8 mouse cellular contexts compared by ENCODE assay signal in genomic region chr17:56039345-56039744, GRCm38 (mm10). TPM values are rescaled to one million over a fixed set of nuclear protein-coding genes. Genes with fewer than 3 reads are reported as not detected.
DNase-seq lines count a peak whose midpoint lies in the region; ATAC-seq and TF ChIP-seq lines count a peak whose summit lies in the region.

No protein-coding gene starts in this region.

- H3K9me3 ChIP-seq in lung, embryonic 14.5 days (ENCODE audit: low read depth, low read length): no peaks in the 10 kb centered on the region
- H3K9me3 ChIP-seq in lung, postnatal 0 days (ENCODE audit: low read length): no peaks in the 10 kb centered on the region
- H3K9me3 ChIP-seq in forebrain, embryonic 14.5 days (replicated peaks; ENCODE audit: control insufficient read depth, low read length): no peaks in the 10 kb centered on the region
- H3K9me3 ChIP-seq in limb, embryonic 10.5 days (replicated peaks): no peaks in the 10 kb centered on the region
- no peaks in the 10 kb centered on the region for H3K9me3 ChIP-seq in midbrain, postnatal 0 days (ENCODE audit: low read length)

- H3K9ac ChIP-seq in lung, embryonic 14.5 days: peak overlapping the region; percentile 78; the same call in 1 of the 2 replicates
- H3K9ac ChIP-seq in lung, postnatal 0 days (replicated peaks; ENCODE audit: low read depth): no peak overlapping the region
- no peak overlapping the region for H3K9ac ChIP-seq in forebrain, embryonic 14.5 days (ENCODE audit: low read length)
- no peak overlapping the region for H3K9ac ChIP-seq in midbrain, postnatal 0 days (replicated peaks; ENCODE audit: low read length, poor library complexity, severe bottlenecking)

- H3K27ac ChIP-seq in lung, embryonic 14.5 days (ENCODE audit: low read depth): no peak overlapping the region
- H3K27ac ChIP-seq in lung, postnatal 0 days (ENCODE audit: low read length): no peak overlapping the region
- no peak overlapping the region for H3K27ac ChIP-seq in forebrain, embryonic 14.5 days (ENCODE audit: low read depth, low read length)
- peak overlapping the region; percentile 95; the same call in 1 of the 2 replicates for H3K27ac ChIP-seq in limb, embryonic 10.5 days
- no peak overlapping the region for H3K27ac ChIP-seq in midbrain, postnatal 0 days (ENCODE audit: low read depth, low read length)

- ATAC-seq in lung, embryonic 14.5 days (ENCODE audit: insufficient read depth): no peak
- no peak for ATAC-seq in lung, postnatal 0 days
- ATAC-seq in forebrain, embryonic 14.5 days: no peak
- no peak for ATAC-seq in midbrain, postnatal 0 days (ENCODE audit: low FRiP score)

- no peak for DNase-seq in lung, embryonic 14.5 days
- DNase-seq in lung, postnatal 0 days (ENCODE audit: low spot score): no peak
- DNase-seq in forebrain, embryonic 14.5 days (ENCODE audit: low spot score): no peak
- no peak for DNase-seq in limb, embryonic 10.5 days (ENCODE audit: low spot score)
- DNase-seq in midbrain, postnatal 0 days (ENCODE audit: low spot score): no peak
- no peak for DNase-seq in cerebellum, adult 9-10 months
- DNase-seq in left cerebral cortex, postnatal 4 days: no peak
- no peak for DNase-seq in adipocyte (ENCODE audit: low spot score)

- intact Hi-C loops in left cerebral cortex, postnatal 4 days (cut with DNase I): no loop called here

- peak overlapping the region; percentile 69 for H3K4me2 ChIP-seq in lung, embryonic 14.5 days
- H3K4me2 ChIP-seq in lung, postnatal 0 days (replicated peaks; ENCODE audit: low read depth, low read length): no peak overlapping the region
- peak overlapping the region; percentile 54; the same call in 1 of the 2 replicates for H3K4me2 ChIP-seq in forebrain, embryonic 14.5 days (ENCODE audit: low read length)
- peak overlapping the region; percentile 39; the same call in 1 of the 2 replicates for H3K4me2 ChIP-seq in midbrain, postnatal 0 days (ENCODE audit: low read depth, low read length, poor library complexity, severe bottlenecking)

- peaks cover 18% of the 10 kb centered on the region for H3K4me1 ChIP-seq in lung, embryonic 14.5 days (ENCODE audit: insufficient read depth)
- H3K4me1 ChIP-seq in lung, postnatal 0 days (ENCODE audit: insufficient read depth, low read depth, low read length): peaks cover 19% of the 10 kb centered on the region; the same call in 1 of the 2 replicates
- H3K4me1 ChIP-seq in forebrain, embryonic 14.5 days (ENCODE audit: control insufficient read depth, insufficient read depth, low read length): peaks cover 13% of the 10 kb centered on the region
- peaks cover 31% of the 10 kb centered on the region for H3K4me1 ChIP-seq in limb, embryonic 10.5 days
- peaks cover 4% of the 10 kb centered on the region for H3K4me1 ChIP-seq in midbrain, postnatal 0 days (ENCODE audit: insufficient read depth, low read length)

- H3K4me3 ChIP-seq in lung, embryonic 14.5 days (ENCODE audit: low read depth, low read length): peak overlapping the region; percentile 74
- H3K4me3 ChIP-seq in lung, postnatal 0 days (ENCODE audit: low read depth, low read length): no peak overlapping the region
- peak overlapping the region; percentile 75; the same call in 1 of the 2 replicates for H3K4me3 ChIP-seq in forebrain, embryonic 14.5 days (ENCODE audit: low read depth, low read length)
- peak overlapping the region; percentile 81; the same call in 1 of the 2 replicates for H3K4me3 ChIP-seq in limb, embryonic 10.5 days
- H3K4me3 ChIP-seq in midbrain, postnatal 0 days (ENCODE audit: low read depth, low read length): no peak overlapping the region

- TF ChIP-seq CTCF in lung, embryonic 14.5 days (IDR thresholded peaks at IDR 0.05; ENCODE audit: low read depth): no peak
- TF ChIP-seq CTCF in lung, postnatal 0 days (IDR thresholded peaks at IDR 0.05): no peak
- no peak for TF ChIP-seq CTCF in midbrain, postnatal 0 days (IDR thresholded peaks at IDR 0.05)

- WGBS in lung, embryonic 14.5 days: 71% methylated on average over 4 of the region's 4 CpGs
- 70% methylated on average over 4 of the region's 4 CpGs for WGBS in lung, postnatal 0 days
- 79% methylated on average over 4 of the region's 4 CpGs for WGBS in forebrain, embryonic 14.5 days
- whole genome bisulfite sequencing in limb, embryonic 10.5 days: 80% methylated on average over 4 of the region's 4 CpGs
- WGBS in midbrain, postnatal 0 days: 79% methylated on average over 4 of the region's 4 CpGs

- TF ChIP-seq EP300 in lung, postnatal 0 days (IDR thresholded peaks at IDR 0.05): no peak

- no peaks in the 10 kb centered on the region for H3K27me3 ChIP-seq in lung, embryonic 14.5 days (ENCODE audit: insufficient read depth, low read length)
- no peaks in the 10 kb centered on the region for H3K27me3 ChIP-seq in lung, postnatal 0 days (replicated peaks; ENCODE audit: insufficient read depth, low read length)
- H3K27me3 ChIP-seq in forebrain, embryonic 14.5 days (replicated peaks; ENCODE audit: control insufficient read depth, insufficient read depth, low read length): no peaks in the 10 kb centered on the region
- no peaks in the 10 kb centered on the region for H3K27me3 ChIP-seq in limb, embryonic 10.5 days (ENCODE audit: low read depth, poor library complexity, severe bottlenecking)
- H3K27me3 ChIP-seq in midbrain, postnatal 0 days (ENCODE audit: insufficient read depth, low read length): no peaks in the 10 kb centered on the region

- peaks cover 19% of the 10 kb centered on the region for H3K36me3 ChIP-seq in lung, embryonic 14.5 days (ENCODE audit: insufficient read depth)
- no peaks in the 10 kb centered on the region for H3K36me3 ChIP-seq in lung, postnatal 0 days (ENCODE audit: insufficient read depth, low read length)
- H3K36me3 ChIP-seq in forebrain, embryonic 14.5 days (ENCODE audit: control insufficient read depth, insufficient read depth, low read length): peaks cover 11% of the 10 kb centered on the region
- peaks cover 30% of the 10 kb centered on the region for H3K36me3 ChIP-seq in limb, embryonic 10.5 days
- H3K36me3 ChIP-seq in midbrain, postnatal 0 days (ENCODE audit: insufficient read depth, low read length): peaks cover 2% of the 10 kb centered on the region; the same call in 1 of the 2 replicates

RNA-seq across cellular contexts. Expression of gene Chaf1a, which starts 0.9 kb away (rescaled TPM):
- polyA plus RNA-seq in lung, embryonic 14.5 days (2014; fragmentation: Nextera tagmentation; extraction: Ambion mirVana): 28.0 and 30.4 TPM in 2 replicates
- 3.0 and 3.2 TPM in 2 replicates for polyA plus RNA-seq in lung, postnatal 0 days (2015; fragmentation: Nextera tagmentation; extraction: Ambion mirVana)
- 6.8 and 6.9 TPM in 2 replicates for polyA plus RNA-seq in forebrain, embryonic 14.5 days (2014; fragmentation: Nextera tagmentation; extraction: Ambion mirVana)
- polyA plus RNA-seq in limb, embryonic 10.5 days (2016; fragmentation: Nextera tagmentation; extraction: Ambion mirVana): 54.7 and 60.2 TPM in 2 replicates
- total RNA-seq in midbrain, postnatal 0 days (2014; rRNA removed): 2.7 and 3.1 TPM in 2 replicates
- polyA plus RNA-seq in midbrain, postnatal 0 days (2015; fragmentation: Nextera tagmentation; extraction: Ambion mirVana): 2.4 and 2.8 TPM in 2 replicates
- 1 to 10 TPM; 6.8 to 8.8 TPM for total RNA-seq in left cerebral cortex, postnatal 4 days (2021)

RNA-seq across cellular contexts. Expression of gene Sh3gl1, which starts 2.9 kb away (rescaled TPM):
- 154 and 160 TPM in 2 replicates for polyA plus RNA-seq in lung, embryonic 14.5 days (2014; fragmentation: Nextera tagmentation; extraction: Ambion mirVana)
- polyA plus RNA-seq in lung, postnatal 0 days (2015; fragmentation: Nextera tagmentation; extraction: Ambion mirVana): 97.1 and 105 TPM in 2 replicates
- 96.0 and 113 TPM in 2 replicates for polyA plus RNA-seq in forebrain, embryonic 14.5 days (2014; fragmentation: Nextera tagmentation; extraction: Ambion mirVana)
- polyA plus RNA-seq in limb, embryonic 10.5 days (2016; fragmentation: Nextera tagmentation; extraction: Ambion mirVana): 181 and 187 TPM in 2 replicates
- 64.1 and 71.4 TPM in 2 replicates for total RNA-seq in midbrain, postnatal 0 days (2014; rRNA removed)
- 83.2 and 84.8 TPM in 2 replicates for polyA plus RNA-seq in midbrain, postnatal 0 days (2015; fragmentation: Nextera tagmentation; extraction: Ambion mirVana)
- total RNA-seq in left cerebral cortex, postnatal 4 days (2021): 10 to 100 TPM; 53.6 to 55.3 TPM

RNA-seq across cellular contexts. Expression of gene Mpnd, which starts 33.8 kb away (rescaled TPM):
- polyA plus RNA-seq in lung, embryonic 14.5 days (2014; fragmentation: Nextera tagmentation; extraction: Ambion mirVana): 127 TPM in 2 replicates
- polyA plus RNA-seq in lung, postnatal 0 days (2015; fragmentation: Nextera tagmentation; extraction: Ambion mirVana): 38.5 and 45.0 TPM in 2 replicates
- polyA plus RNA-seq in forebrain, embryonic 14.5 days (2014; fragmentation: Nextera tagmentation; extraction: Ambion mirVana): 170 TPM in 2 replicates
- polyA plus RNA-seq in limb, embryonic 10.5 days (2016; fragmentation: Nextera tagmentation; extraction: Ambion mirVana): 115 and 130 TPM in 2 replicates
- 145 and 293 TPM in 2 replicates for total RNA-seq in midbrain, postnatal 0 days (2014; rRNA removed)
- 91.6 and 99.2 TPM in 2 replicates for polyA plus RNA-seq in midbrain, postnatal 0 days (2015; fragmentation: Nextera tagmentation; extraction: Ambion mirVana)
- total RNA-seq in left cerebral cortex, postnatal 4 days (2021): 100 to 1,000 TPM in 1 of 2 experiments, 10 to 100 TPM in 1; 92.6 to 121 TPM

RNA-seq across cellular contexts. Expression of gene Stap2, which starts 34.0 kb away (rescaled TPM):
- 14.4 and 14.9 TPM in 2 replicates for polyA plus RNA-seq in lung, embryonic 14.5 days (2014; fragmentation: Nextera tagmentation; extraction: Ambion mirVana)
- polyA plus RNA-seq in lung, postnatal 0 days (2015; fragmentation: Nextera tagmentation; extraction: Ambion mirVana): 49.1 and 57.4 TPM in 2 replicates
- 4.7 and 5.0 TPM in 2 replicates for polyA plus RNA-seq in forebrain, embryonic 14.5 days (2014; fragmentation: Nextera tagmentation; extraction: Ambion mirVana)
- 6.4 and 7.3 TPM in 2 replicates for polyA plus RNA-seq in limb, embryonic 10.5 days (2016; fragmentation: Nextera tagmentation; extraction: Ambion mirVana)
- total RNA-seq in midbrain, postnatal 0 days (2014; rRNA removed): 1.8 and 2.4 TPM in 2 replicates
- polyA plus RNA-seq in midbrain, postnatal 0 days (2015; fragmentation: Nextera tagmentation; extraction: Ambion mirVana): 4.3 TPM in 2 replicates
- total RNA-seq in left cerebral cortex, postnatal 4 days (2021): 1 to 10 TPM; 3.8 to 4.6 TPM

RNA-seq across cellular contexts. Expression of gene Ubxn6, which starts 35.5 kb away (rescaled TPM):
- 30.5 and 31.3 TPM in 2 replicates for polyA plus RNA-seq in lung, embryonic 14.5 days (2014; fragmentation: Nextera tagmentation; extraction: Ambion mirVana)
- polyA plus RNA-seq in lung, postnatal 0 days (2015; fragmentation: Nextera tagmentation; extraction: Ambion mirVana): 59.7 and 60.4 TPM in 2 replicates
- 68.8 and 83.7 TPM in 2 replicates for polyA plus RNA-seq in forebrain, embryonic 14.5 days (2014; fragmentation: Nextera tagmentation; extraction: Ambion mirVana)
- 33.3 and 40.3 TPM in 2 replicates for polyA plus RNA-seq in limb, embryonic 10.5 days (2016; fragmentation: Nextera tagmentation; extraction: Ambion mirVana)
- 76.9 and 123 TPM in 2 replicates for total RNA-seq in midbrain, postnatal 0 days (2014; rRNA removed)
- 84.8 and 89.9 TPM in 2 replicates for polyA plus RNA-seq in midbrain, postnatal 0 days (2015; fragmentation: Nextera tagmentation; extraction: Ambion mirVana)
- total RNA-seq in left cerebral cortex, postnatal 4 days (2021): 10 to 100 TPM; 69.1 to 78.9 TPM

Comparison
In these comparisons a context has a peak if more than half of its experiments do, and no peak if none do; other contexts are left out.
1. H3K4me3 ChIP-seq: peak in lung, embryonic 14.5 days (single experiment), forebrain, embryonic 14.5 days (single experiment) and limb, embryonic 10.5 days (single experiment); none in lung, postnatal 0 days (single experiment) and midbrain, postnatal 0 days (single experiment).